Mouse (Mus musculus): ENCODE measurements at regions not wholly inside any gene's neighbourhood (a gene's known extent, or its start where the extent isn't known, plus 50 kb on each side); places are given as distances from the start of the nearest gene placed in this dataset.

DNA sequence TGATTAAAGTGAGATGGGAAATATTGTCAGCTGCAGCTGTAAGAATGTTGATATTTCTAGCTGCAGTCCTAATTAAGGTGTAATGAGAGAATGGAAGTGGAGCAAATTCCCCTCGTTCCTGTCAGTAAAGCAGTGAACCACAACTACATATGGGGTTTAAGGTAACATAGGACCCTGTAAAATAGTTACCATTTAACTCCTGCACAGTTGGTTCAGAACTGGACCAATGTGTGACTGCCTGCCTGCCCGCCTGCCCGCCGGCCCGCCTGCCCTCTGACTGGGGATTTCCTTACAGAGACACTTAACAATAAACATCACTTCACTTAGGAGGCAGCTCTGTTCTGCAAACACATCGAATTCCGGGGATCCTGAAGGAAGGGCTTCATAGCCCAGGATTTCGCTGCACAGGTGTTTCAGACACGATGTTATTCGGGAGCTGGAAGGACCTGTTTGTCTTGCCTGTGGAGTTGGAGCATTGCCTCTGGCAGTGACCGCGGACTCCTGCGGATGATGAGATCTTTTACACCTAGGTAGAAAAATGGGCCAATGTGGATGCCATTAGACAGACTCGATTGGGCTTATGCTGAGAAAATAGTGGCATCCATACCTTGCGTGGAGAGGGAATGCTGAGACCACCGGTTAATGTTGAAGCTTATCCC lies 670.7 kb upstream of the Zeb2 start:
- no peaks in the 10 kb centered on the region for H3K27me3 ChIP-seq (ENCODE audit: control insufficient read depth, insufficient read depth, low read length)
- 61% methylated on average over 16 of the region's 16 CpGs for WGBS
- no peaks in the 10 kb centered on the region for H3K9me3 ChIP-seq (replicated peaks; ENCODE audit: control insufficient read depth, low read length)
- no peaks in the 10 kb centered on the region for H3K4me1 ChIP-seq (ENCODE audit: control insufficient read depth, insufficient read depth, low read length)
- H3K27ac ChIP-seq (ENCODE audit: low read length): no peak overlapping the region
- no peak overlapping the region for H3K9ac ChIP-seq (ENCODE audit: low read length)
- H3K4me2 ChIP-seq (ENCODE audit: low read depth, low read length): no peak overlapping the region
- H3K36me3 ChIP-seq (ENCODE audit: control insufficient read depth, insufficient read depth): no peaks in the 10 kb centered on the region
- no peak for ATAC-seq (replicated peaks; ENCODE audit: extremely low read depth, insufficient read depth, low FRiP score)
- H3K4me3 ChIP-seq (ENCODE audit: low read length): no peak overlapping the region

DNA sequence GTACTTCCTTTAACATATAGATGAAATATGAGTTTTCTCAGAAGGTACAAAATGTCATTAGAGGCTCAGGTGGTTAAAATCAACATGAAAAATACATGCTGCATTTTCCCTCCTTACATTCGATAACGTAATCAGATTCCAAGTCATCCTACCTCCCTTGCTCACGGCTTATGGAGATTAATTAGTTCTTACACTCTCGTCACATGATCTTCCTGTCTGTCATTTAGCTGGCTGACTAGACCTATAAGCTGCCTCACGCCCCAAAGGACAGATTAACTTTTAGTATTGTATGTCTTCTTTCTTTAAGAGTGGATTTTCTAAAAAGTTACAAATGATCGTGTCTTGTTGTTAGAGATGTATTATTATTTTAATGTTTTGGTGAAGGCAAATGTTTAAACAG lies 669.6 kb upstream of the Zeb2 start:
- no peak overlapping the region for H3K27ac ChIP-seq (ENCODE audit: low read length)
- 72% methylated on average over 6 of the region's 6 CpGs for WGBS
- H3K9me3 ChIP-seq (replicated peaks; ENCODE audit: control insufficient read depth, low read length): no peaks in the 10 kb centered on the region
- no peak for ATAC-seq (replicated peaks; ENCODE audit: extremely low read depth, insufficient read depth, low FRiP score)
- no peaks in the 10 kb centered on the region for H3K27me3 ChIP-seq (ENCODE audit: control insufficient read depth, insufficient read depth, low read length)
- H3K4me2 ChIP-seq (ENCODE audit: low read depth, low read length): no peak overlapping the region
- no peaks in the 10 kb centered on the region for H3K36me3 ChIP-seq (ENCODE audit: control insufficient read depth, insufficient read depth)
- H3K4me1 ChIP-seq (ENCODE audit: control insufficient read depth, insufficient read depth, low read length): no peaks in the 10 kb centered on the region
- H3K4me3 ChIP-seq (ENCODE audit: low read length): no peak overlapping the region
- no peak overlapping the region for H3K9ac ChIP-seq (ENCODE audit: low read length)

- no peaks in the 10 kb centered on the region for H3K36me3 ChIP-seq (ENCODE audit: control insufficient read depth, insufficient read depth)
- H3K4me3 ChIP-seq (ENCODE audit: low read length): no peak overlapping the region
- no peak for ATAC-seq (replicated peaks; ENCODE audit: extremely low read depth, insufficient read depth, low FRiP score)
- no peaks in the 10 kb centered on the region for H3K27me3 ChIP-seq (ENCODE audit: control insufficient read depth, insufficient read depth, low read length)
- H3K4me1 ChIP-seq (ENCODE audit: control insufficient read depth, insufficient read depth, low read length): no peaks in the 10 kb centered on the region
- no peak overlapping the region for H3K4me2 ChIP-seq (ENCODE audit: low read depth, low read length)
- H3K27ac ChIP-seq (ENCODE audit: low read length): no peak overlapping the region
- H3K9ac ChIP-seq (ENCODE audit: low read length): no peak overlapping the region
- WGBS: 68% methylated on average over 2 of the region's 2 CpGs
- H3K9me3 ChIP-seq (replicated peaks; ENCODE audit: control insufficient read depth, low read length): no peaks in the 10 kb centered on the region
These were observed 668.5 kb upstream of the Zeb2 start for GRCm38 (mm10) chr2:45785684-45786083.

- ATAC-seq (replicated peaks; ENCODE audit: extremely low read depth, insufficient read depth, low FRiP score): no peak
- 73% methylated on average over 9 of the region's 9 CpGs for WGBS
These were observed 666.6 kb upstream of the Zeb2 start for GRCm38 (mm10) chr2:45783634-45784412.

DNA sequence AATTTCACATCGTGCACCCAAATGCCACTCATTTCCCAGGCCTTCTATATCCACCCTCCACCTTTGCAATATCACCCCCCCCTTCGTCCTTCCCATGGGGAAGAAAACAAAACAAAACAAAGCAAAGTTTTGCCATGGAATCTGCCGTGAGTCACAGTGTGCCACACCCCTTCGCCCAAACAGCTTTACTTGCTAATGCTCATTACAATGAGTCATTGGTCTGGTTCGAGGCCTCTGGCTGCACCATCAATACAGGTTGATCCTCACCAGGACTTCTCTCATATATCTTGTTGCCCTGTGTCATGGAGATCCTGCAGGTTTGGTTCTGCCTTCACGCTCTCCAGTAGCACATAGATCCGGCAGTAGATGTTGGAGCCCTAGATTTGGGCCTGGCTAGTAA lies 660.3 kb upstream of the Zeb2 start:
- Histone ChIP-seq H3K4me1 (ENCODE audit: control insufficient read depth, insufficient read depth, low read length) (no peaks in the 10 kb centered on the region), H3K36me3 (ENCODE audit: control insufficient read depth, insufficient read depth) (no peaks in the 10 kb centered on the region), H3K27ac (ENCODE audit: low read length) (no peak overlapping the region), H3K4me3 (ENCODE audit: low read length) (no peak overlapping the region), H3K9ac (ENCODE audit: low read length) (no peak overlapping the region), H3K4me2 (ENCODE audit: low read depth, low read length) (no peak overlapping the region), H3K27me3 (ENCODE audit: control insufficient read depth, insufficient read depth, low read length) (no peaks in the 10 kb centered on the region), H3K9me3 (replicated peaks; ENCODE audit: control insufficient read depth, low read length) (no peaks in the 10 kb centered on the region)
- no peak for ATAC-seq (replicated peaks; ENCODE audit: extremely low read depth, insufficient read depth, low FRiP score)
- WGBS: 85% methylated on average over 7 of the region's 7 CpGs

More at GRCm38 (mm10) chr2:45783634-45784412, 666.6 kb upstream of the Zeb2 start:
- no peaks in the 10 kb centered on the region for H3K9me3 ChIP-seq (replicated peaks; ENCODE audit: control insufficient read depth, low read length)
- H3K4me3 ChIP-seq (ENCODE audit: low read length): no peak overlapping the region
- H3K27ac ChIP-seq (ENCODE audit: low read length): no peak overlapping the region
- H3K36me3 ChIP-seq (ENCODE audit: control insufficient read depth, insufficient read depth): no peaks in the 10 kb centered on the region
- no peaks in the 10 kb centered on the region for H3K4me1 ChIP-seq (ENCODE audit: control insufficient read depth, insufficient read depth, low read length)
- no peaks in the 10 kb centered on the region for H3K27me3 ChIP-seq (ENCODE audit: control insufficient read depth, insufficient read depth, low read length)
- H3K9ac ChIP-seq (ENCODE audit: low read length): no peak overlapping the region
- no peak overlapping the region for H3K4me2 ChIP-seq (ENCODE audit: low read depth, low read length)

- no peaks in the 10 kb centered on the region for H3K27me3 ChIP-seq (ENCODE audit: control insufficient read depth, insufficient read depth, low read length)
- H3K36me3 ChIP-seq (ENCODE audit: control insufficient read depth, insufficient read depth): no peaks in the 10 kb centered on the region
- 84% methylated on average over 17 of the region's 17 CpGs for WGBS
- H3K4me1 ChIP-seq (ENCODE audit: control insufficient read depth, insufficient read depth, low read length): no peaks in the 10 kb centered on the region
- no peak overlapping the region for H3K27ac ChIP-seq (ENCODE audit: low read length)
- ATAC-seq (replicated peaks; ENCODE audit: extremely low read depth, insufficient read depth, low FRiP score): no peak
- no peak overlapping the region for H3K4me3 ChIP-seq (ENCODE audit: low read length)
- H3K4me2 ChIP-seq (ENCODE audit: low read depth, low read length): no peak overlapping the region
- no peaks in the 10 kb centered on the region for H3K9me3 ChIP-seq (replicated peaks; ENCODE audit: control insufficient read depth, low read length)
- H3K9ac ChIP-seq (ENCODE audit: low read length): no peak overlapping the region
These were observed 659.4 kb upstream of the Zeb2 start for GRCm38 (mm10) chr2:45776485-45777135.

- Histone ChIP-seq H3K9me3 (replicated peaks; ENCODE audit: control insufficient read depth, low read length) (no peaks in the 10 kb centered on the region), H3K36me3 (ENCODE audit: control insufficient read depth, insufficient read depth) (no peaks in the 10 kb centered on the region), H3K4me3 (ENCODE audit: low read length) (no peak overlapping the region), H3K27me3 (ENCODE audit: control insufficient read depth, insufficient read depth, low read length) (no peaks in the 10 kb centered on the region), H3K4me2 (ENCODE audit: low read depth, low read length) (no peak overlapping the region), H3K9ac (ENCODE audit: low read length) (no peak overlapping the region), H3K27ac (ENCODE audit: low read length) (no peak overlapping the region), H3K4me1 (ENCODE audit: control insufficient read depth, insufficient read depth, low read length) (no peaks in the 10 kb centered on the region)
- 83% methylated on average over 4 of the region's 4 CpGs for WGBS
- no peak for ATAC-seq (replicated peaks; ENCODE audit: extremely low read depth, insufficient read depth, low FRiP score)
These were observed 658.5 kb upstream of the Zeb2 start for GRCm38 (mm10) chr2:45775691-45776090.

GRCm38 (mm10) chr2:45774416-45774815 lies 657.2 kb upstream of the Zeb2 start:
- Histone ChIP-seq H3K27me3 (ENCODE audit: control insufficient read depth, insufficient read depth, low read length) (no peaks in the 10 kb centered on the region), H3K9me3 (replicated peaks; ENCODE audit: control insufficient read depth, low read length) (no peaks in the 10 kb centered on the region), H3K4me3 (ENCODE audit: low read length) (no peak overlapping the region), H3K4me1 (ENCODE audit: control insufficient read depth, insufficient read depth, low read length) (no peaks in the 10 kb centered on the region), H3K4me2 (ENCODE audit: low read depth, low read length) (no peak overlapping the region), H3K9ac (ENCODE audit: low read length) (no peak overlapping the region), H3K36me3 (ENCODE audit: control insufficient read depth, insufficient read depth) (no peaks in the 10 kb centered on the region), H3K27ac (ENCODE audit: low read length) (no peak overlapping the region)
- no peak for ATAC-seq (replicated peaks; ENCODE audit: extremely low read depth, insufficient read depth, low FRiP score)
- 75% methylated on average over 3 of the region's 3 CpGs for WGBS

GRCm38 (mm10) chr2:45757176-45757575 lies 640.0 kb upstream of the Zeb2 start:
- H3K4me1 ChIP-seq (ENCODE audit: control insufficient read depth, insufficient read depth, low read length): no peaks in the 10 kb centered on the region
- H3K4me3 ChIP-seq (ENCODE audit: low read length): no peak overlapping the region
- no peaks in the 10 kb centered on the region for H3K27me3 ChIP-seq (ENCODE audit: control insufficient read depth, insufficient read depth, low read length)
- no peaks in the 10 kb centered on the region for H3K9me3 ChIP-seq (replicated peaks; ENCODE audit: control insufficient read depth, low read length)
- H3K36me3 ChIP-seq (ENCODE audit: control insufficient read depth, insufficient read depth): no peaks in the 10 kb centered on the region
- WGBS: 42% methylated on average over 1 of the region's 1 CpGs
- H3K27ac ChIP-seq (ENCODE audit: low read length): no peak overlapping the region
- no peak overlapping the region for H3K4me2 ChIP-seq (ENCODE audit: low read depth, low read length)
- H3K9ac ChIP-seq (ENCODE audit: low read length): no peak overlapping the region
- no peak for ATAC-seq (replicated peaks; ENCODE audit: extremely low read depth, insufficient read depth, low FRiP score)
